Mouse (Mus musculus): Measurements from ENCODE around the gene Carf.
"Not testable (repeated sequence)": the region's sequence is repeated elsewhere in the genome, so short reads cannot be mapped to it uniquely, and the experiment has no call there.

Carf gene

GRCm38 (mm10) chr1:60098024-60098781 lies at the start of gene Carf, which contains the start of gene Wdr12:
Gene Carf, plus strand, starts transcription at chr1:60098247.
Gene Wdr12, minus strand, starts transcription at chr1:60098645.
- DNase-seq (ENCODE audit: low spot score in 2 of 2): peak; percentile 95 to 96

GRCm38 (mm10) chr1:60054659-60055058 lies 43.4 kb upstream of the Carf start:
- no peak for DNase-seq (ENCODE audit: low spot score in 2 of 2)

GRCm38 (mm10) chr1:60056310-60056709 lies 41.7 kb upstream of the Carf start:
- no peak for DNase-seq (ENCODE audit: low spot score in 2 of 2)

GRCm38 (mm10) chr1:60070725-60071124 lies 27.3 kb upstream of the Carf start:
- DNase-seq (ENCODE audit: low spot score in 2 of 2): not testable (repeated sequence)

- DNase-seq (ENCODE audit: low spot score in 2 of 2): no peak
These were observed 23.1 kb upstream of the Carf start for GRCm38 (mm10) chr1:60074935-60075334.

GRCm38 (mm10) chr1:60075590-60075989 lies 22.5 kb upstream of the Carf start:
- DNase-seq (ENCODE audit: low spot score in 2 of 2): no peak

GRCm38 (mm10) chr1:60076411-60076810 lies 21.6 kb upstream of the Carf start:
- no peak for DNase-seq (ENCODE audit: low spot score in 2 of 2)

- DNase-seq (ENCODE audit: low spot score in 2 of 2): no peak
These were observed 1.3 kb upstream of the Carf start for GRCm38 (mm10) chr1:60096572-60097276.

- DNase-seq (ENCODE audit: low spot score in 2 of 2): peak; percentile 27 to 58
These were observed 597 bp upstream of the Carf start for GRCm38 (mm10) chr1:60097277-60098023.

- DNase-seq (ENCODE audit: low spot score in 2 of 2): no peak
These were observed 792 bp downstream of the Carf start for GRCm38 (mm10) chr1:60098839-60099238.

- no peak for DNase-seq (ENCODE audit: low spot score in 2 of 2)
These were observed 6.5 kb downstream of the Carf start for GRCm38 (mm10) chr1:60104582-60104981.

GRCm38 (mm10) chr1:60117721-60118455 lies 19.8 kb downstream of the Carf start:
- DNase-seq (ENCODE audit: low spot score in 2 of 2): no peak

GRCm38 (mm10) chr1:60137346-60137745 lies 39.3 kb downstream of the Carf start:
- DNase-seq (ENCODE audit: low spot score in 2 of 2): no peak

- no peak for DNase-seq (ENCODE audit: low spot score in 2 of 2)
These were observed 54.7 kb downstream of the Carf start for GRCm38 (mm10) chr1:60152700-60153099.

- DNase-seq (ENCODE audit: low spot score in 2 of 2): no peak
These were observed 58.6 kb downstream of the Carf start for GRCm38 (mm10) chr1:60156651-60157050.

- DNase-seq (ENCODE audit: low spot score in 2 of 2): peak; percentile 41 to 54
These were observed 60.4 kb downstream of the Carf start for GRCm38 (mm10) chr1:60158411-60158810.

- DNase-seq (ENCODE audit: low spot score in 2 of 2): no peak
These were observed 65.6 kb downstream of the Carf start for GRCm38 (mm10) chr1:60163676-60164075.

GRCm38 (mm10) chr1:60169626-60170025 lies 71.6 kb downstream of the Carf start:
- peak in 1 of 2 experiments; percentile 8 for DNase-seq (ENCODE audit: low spot score in 2 of 2)

GRCm38 (mm10) chr1:60170251-60170650 lies 72.2 kb downstream of the Carf start:
- no peak for DNase-seq (ENCODE audit: low spot score in 2 of 2)

- DNase-seq (ENCODE audit: low spot score in 2 of 2): no peak
These were observed 75.1 kb downstream of the Carf start for GRCm38 (mm10) chr1:60173119-60173518.

GRCm38 (mm10) chr1:60177814-60178213 lies 79.8 kb downstream of the Carf start:
- not testable (repeated sequence) for DNase-seq (ENCODE audit: low spot score in 2 of 2)

GRCm38 (mm10) chr1:60179376-60179775 lies 81.3 kb downstream of the Carf start:
- DNase-seq (ENCODE audit: low spot score in 2 of 2): no peak
